Comparison of ENCODE assay signal across 8 mouse cellular contexts in genomic region chrX:53607242-53608121, GRCm38 (mm10). TPM values are rescaled to one million over a fixed set of nuclear protein-coding genes. Genes with fewer than 3 reads are reported as not detected.
DNase-seq lines count a peak whose midpoint lies in the region; ATAC-seq and TF ChIP-seq lines count a peak whose summit lies in the region.

Gene Rtl8c (plus strand): TSS chrX:53608032.

- WGBS in embryonic facial prominence, embryonic 14.5 days = 33% methylated on average over 19 of the region's 20 CpGs
- whole genome bisulfite sequencing in kidney, adult 2 months = 13% methylated on average over 20 of the region's 20 CpGs
- 20% methylated on average over 19 of the region's 20 CpGs for WGBS in limb, embryonic 10.5 days
- WGBS in midbrain, embryonic 10.5 days = 23% methylated on average over 20 of the region's 20 CpGs
- WGBS in small intestine, adult 2 months = 26% methylated on average over 20 of the region's 20 CpGs

- peak within 1 kb of the TSS; percentile 54 for H3K4me2 ChIP-seq in embryonic facial prominence, embryonic 14.5 days (ENCODE audit: low read depth, low read length)

- no peaks in the 10 kb centered on the region for H3K27me3 ChIP-seq in embryonic facial prominence, embryonic 14.5 days (replicated peaks; ENCODE audit: control insufficient read depth, insufficient read depth, low read length)
- H3K27me3 ChIP-seq in kidney, adult 2 months (replicated peaks; ENCODE audit: control insufficient read depth, insufficient read depth, low read length) = no peaks in the 10 kb centered on the region
- H3K27me3 ChIP-seq in limb, embryonic 10.5 days (ENCODE audit: low read depth, poor library complexity, severe bottlenecking) = no peaks in the 10 kb centered on the region
- H3K27me3 ChIP-seq in midbrain, embryonic 10.5 days (ENCODE audit: low read depth, poor library complexity, severe bottlenecking) = no peaks in the 10 kb centered on the region
- H3K27me3 ChIP-seq in small intestine, adult 2 months (ENCODE audit: control insufficient read depth, insufficient read depth, low read length) = no peaks in the 10 kb centered on the region

- H3K9ac ChIP-seq in embryonic facial prominence, embryonic 14.5 days (ENCODE audit: low read depth, low read length) = peak within 1 kb of the TSS; percentile 64

- TF ChIP-seq POLR2A in kidney, adult 2 months (IDR thresholded peaks at IDR 0.05; ENCODE audit: low read depth, low read length) = no peak
- TF ChIP-seq POLR2A in small intestine, adult 2 months (IDR thresholded peaks at IDR 0.05; ENCODE audit: low read depth, low read length) = no peak

- DNase-seq in urinary bladder, adult 18-20 months (ENCODE audit: low spot score in 2 of 2) = peak; percentile 22 to 23
- DNase-seq in urinary bladder, postnatal 10 days (ENCODE audit: low spot score) = no peak
- peak; percentile 86 for DNase-seq in embryonic facial prominence, embryonic 14.5 days (ENCODE audit: low spot score)
- peak; percentile 48 for DNase-seq in heart, adult 8-10 months (ENCODE audit: low spot score)
- DNase-seq in kidney, adult 2 months = peak; percentile 56
- peak; percentile 54 for DNase-seq in limb, embryonic 10.5 days (ENCODE audit: low spot score)
- DNase-seq in midbrain, embryonic 10.5 days (ENCODE audit: low spot score) = peak; percentile 56

- peak; percentile 95 for ATAC-seq in embryonic facial prominence, embryonic 14.5 days (ENCODE audit: low read depth)

- no peaks in the 10 kb centered on the region for H3K4me1 ChIP-seq in embryonic facial prominence, embryonic 14.5 days (ENCODE audit: control insufficient read depth, insufficient read depth, low read length)
- H3K4me1 ChIP-seq in kidney, adult 2 months (ENCODE audit: control insufficient read depth, insufficient read depth, low read length) = no peaks in the 10 kb centered on the region
- peaks cover 5% of the 10 kb centered on the region; the same call in 1 of the 2 replicates for H3K4me1 ChIP-seq in limb, embryonic 10.5 days
- peaks cover 11% of the 10 kb centered on the region for H3K4me1 ChIP-seq in midbrain, embryonic 10.5 days
- no peaks in the 10 kb centered on the region for H3K4me1 ChIP-seq in small intestine, adult 2 months (ENCODE audit: control insufficient read depth, insufficient read depth, insufficient read length, low read length)

- no peaks in the 10 kb centered on the region for H3K36me3 ChIP-seq in embryonic facial prominence, embryonic 14.5 days (ENCODE audit: control insufficient read depth, insufficient read depth, low read length)
- no peaks in the 10 kb centered on the region for H3K36me3 ChIP-seq in kidney, adult 2 months (ENCODE audit: control insufficient read depth, insufficient read depth, low read length)
- H3K36me3 ChIP-seq in limb, embryonic 10.5 days = no peaks in the 10 kb centered on the region
- H3K36me3 ChIP-seq in midbrain, embryonic 10.5 days = no peaks in the 10 kb centered on the region
- no peaks in the 10 kb centered on the region for H3K36me3 ChIP-seq in small intestine, adult 2 months (ENCODE audit: control insufficient read depth, insufficient read depth, low read length)

- no peak for TF ChIP-seq CTCF in kidney, adult 2 months (conservative IDR thresholded peaks at IDR 0.05; ENCODE audit: insufficient read depth, insufficient read length, low read depth, low read length)
- no peak for TF ChIP-seq CTCF in small intestine, adult 2 months (IDR thresholded peaks at IDR 0.05; ENCODE audit: extremely low read depth, insufficient read length, insufficient replicate concordance, low read depth, low read length)

- peak within 1 kb of the TSS; percentile 48 for H3K4me3 ChIP-seq in embryonic facial prominence, embryonic 14.5 days (ENCODE audit: low read depth, low read length)
- H3K4me3 ChIP-seq in kidney, adult 2 months (ENCODE audit: insufficient read depth, low read depth, low read length) = peak within 1 kb of the TSS; percentile 63
- peak within 1 kb of the TSS; percentile 49 for H3K4me3 ChIP-seq in limb, embryonic 10.5 days
- peak within 1 kb of the TSS; percentile 52 for H3K4me3 ChIP-seq in midbrain, embryonic 10.5 days
- peak within 1 kb of the TSS; percentile 75 for H3K4me3 ChIP-seq in small intestine, adult 2 months (ENCODE audit: low read depth, low read length)

- no peak within 1 kb of the TSS for H3K27ac ChIP-seq in embryonic facial prominence, embryonic 14.5 days (replicated peaks; ENCODE audit: low read depth, low read length)
- H3K27ac ChIP-seq in kidney, adult 2 months (ENCODE audit: insufficient read depth, low read depth, low read length) = peak within 1 kb of the TSS; percentile 29; the same call in 1 of the 2 replicates
- 0 out of 2 replicates have a peak within 1 kb of the TSS, but pooled peaks have one; percentile 64 for H3K27ac ChIP-seq in limb, embryonic 10.5 days
- H3K27ac ChIP-seq in midbrain, embryonic 10.5 days (replicated peaks) = peak within 1 kb of the TSS; percentile 80
- H3K27ac ChIP-seq in small intestine, adult 2 months (ENCODE audit: insufficient read depth, low read depth, low read length) = no peak within 1 kb of the TSS

- no peaks in the 10 kb centered on the region for H3K9me3 ChIP-seq in embryonic facial prominence, embryonic 14.5 days (ENCODE audit: control insufficient read depth, low read length)
- no peaks in the 10 kb centered on the region for H3K9me3 ChIP-seq in limb, embryonic 10.5 days (replicated peaks)
- H3K9me3 ChIP-seq in midbrain, embryonic 10.5 days (replicated peaks) = no peaks in the 10 kb centered on the region

RNA-seq across cellular contexts. Expression of gene Rtl8c, which starts in this region (rescaled TPM):
- polyA plus RNA-seq in embryonic facial prominence, embryonic 14.5 days (2014; fragmentation: Nextera tagmentation; extraction: Ambion mirVana) = 52.6 and 54.6 TPM in 2 replicates
- total RNA-seq in heart, adult 8-10 months (2022) = 10 to 100 TPM; 15.6 to 25.5 (median 19.3) TPM
- polyA plus RNA-seq in kidney, adult 2 months (2012; rRNA removed) = 20.1 and 24.0 TPM in 2 replicates
- polyA plus RNA-seq in limb, embryonic 10.5 days (2016; fragmentation: Nextera tagmentation; extraction: Ambion mirVana) = 15.5 and 16.7 TPM in 2 replicates
- polyA plus RNA-seq in midbrain, embryonic 10.5 days (2016; fragmentation: Nextera tagmentation; extraction: Ambion mirVana) = 30.3 and 45.8 TPM in 2 replicates
- polyA plus RNA-seq in small intestine, adult 2 months (2012; rRNA removed) = 4.2 and 5.9 TPM in 2 replicates

Comparison
In these comparisons a context has a peak if more than half of its experiments do, and no peak if none do; other contexts are left out.
1. H3K27ac ChIP-seq: peak in kidney, adult 2 months (single experiment), limb, embryonic 10.5 days (single experiment) and midbrain, embryonic 10.5 days (single experiment); none in embryonic facial prominence, embryonic 14.5 days (single experiment) and small intestine, adult 2 months (single experiment).
2. Peak in every context shown above with its lines, with median percentiles within 50 percentile points of each other: H3K4me3 ChIP-seq.